Mouse (Mus musculus) C2C12 (cell line): Measurements from ENCODE around the gene Gm43191. TPM values are rescaled to one million over a fixed set of nuclear protein-coding genes. Genes with fewer than 3 reads are reported as not detected.

Experiments
- H3K27me3 ChIP-seq: one replicate; pipeline ENCODE4 v1.6.1; 2011; ENCODE audit not compliant: control insufficient read depth, insufficient read depth, insufficient read length
- H3K36me3 ChIP-seq: one replicate; pipeline ENCODE4 v1.6.1; 2011; ENCODE audit not compliant: control insufficient read depth, insufficient read depth
- H3K4me3 ChIP-seq: one replicate; pipeline ENCODE4 v1.5.1; 2011; ENCODE audit warnings: mild to moderate bottlenecking, control low read depth; ENCODE audit not compliant: poor library complexity, insufficient read depth, severe bottlenecking
- H3K79me2 ChIP-seq: one replicate; pipeline ENCODE4 v1.6.1; 2011; ENCODE audit not compliant: control insufficient read depth, insufficient read depth
- H3K79me3 ChIP-seq: one replicate; pipeline ENCODE4 v1.6.1; 2011; ENCODE audit warnings: low read depth, control low read depth
- H3ac ChIP-seq: one replicate; pipeline ENCODE3; 2011; ENCODE audit warnings: low read depth; ENCODE audit not compliant: control insufficient read depth, insufficient read length
- CEBPB ChIP-seq: IDR thresholded peaks from one replicate; pipeline ENCODE4 v1.6.1; 2011; ENCODE audit warnings: low read depth, mild to moderate bottlenecking, control low read depth, moderate library complexity
- CTCF ChIP-seq: IDR thresholded peaks from one replicate; pipeline ENCODE4 v1.5.1; 2011; ENCODE audit not compliant: control insufficient read depth, insufficient read depth, insufficient read length
- FOSL1 ChIP-seq: IDR thresholded peaks from one replicate; pipeline ENCODE4 v1.8.0; 2011; ENCODE audit warnings: mild to moderate bottlenecking, low read length; ENCODE audit not compliant: poor library complexity, insufficient read depth, severe bottlenecking
- MAX ChIP-seq: IDR thresholded peaks from one replicate; pipeline ENCODE4 v1.6.1; 2011; ENCODE audit warnings: mild to moderate bottlenecking, control low read depth
- MYOD1 ChIP-seq: IDR thresholded peaks from one replicate; pipeline ENCODE4 v1.6.1; 2011; ENCODE audit warnings: low read depth; ENCODE audit not compliant: control insufficient read depth, insufficient read length
- MYOG ChIP-seq: IDR thresholded peaks from one replicate; pipeline ENCODE4 v1.6.1; 2011; ENCODE audit not compliant: control insufficient read depth, insufficient read length; ENCODE audit errors: extremely low read depth
- USF1 ChIP-seq: IDR thresholded peaks from one replicate; pipeline ENCODE4 v1.6.1; 2011; ENCODE audit warnings: low read depth, mild to moderate bottlenecking, control low read depth, moderate library complexity
- long read RNA-seq, 2 experiments: library from polyadenylated mRNA; unstranded; transcript quantifications; one replicate each; pipeline ENCODE4 v2.0.0; 2019 to 2020
- polyA plus RNA-seq: library from polyadenylated mRNA; unstranded; fragments of >200 nt; fragmentation: generic; extraction: Trizol; gene quantifications from one replicate; pipeline ENCODE4 v1.2.1, GENCODE M21; 2012; ENCODE audit warnings: missing spikeins

Gene Gm43191
- not detected for polyA plus RNA-seq
- long read RNA-seq, experiment 1, result 0 reads
- long read RNA-seq, experiment 2, result 0 reads

DNA sequence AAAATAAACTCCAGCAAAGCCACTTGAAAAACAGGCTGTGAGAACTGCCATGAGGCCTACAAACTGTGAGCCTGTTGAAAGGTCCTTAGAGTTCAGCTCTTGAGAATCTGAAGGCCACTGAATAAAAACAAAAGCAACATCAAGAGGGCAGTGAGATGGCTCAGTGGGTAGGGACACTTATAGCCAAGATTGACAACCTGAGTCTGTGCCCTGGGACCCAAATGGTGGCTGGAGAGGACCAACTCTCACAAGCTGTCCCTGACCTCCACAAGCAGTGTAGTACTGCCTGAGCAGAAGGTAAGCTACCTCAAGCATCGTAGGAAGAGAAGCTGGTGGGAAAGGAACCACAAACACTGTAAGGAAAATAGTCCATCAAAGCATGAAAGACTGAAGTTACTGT lies at the start of gene Gm43191:
Gene Gm43191 (minus strand): TSS at position 101 of the 400 bp plus-strand sequence.
- no peak for TF ChIP-seq MYOD1
- no peak for TF ChIP-seq CEBPB
- TF ChIP-seq MAX, result no peak
- TF ChIP-seq USF1, result no peak
- TF ChIP-seq FOSL1, result no peak
- TF ChIP-seq CTCF, result no peak
- TF ChIP-seq MYOG, result no peak

DNA sequence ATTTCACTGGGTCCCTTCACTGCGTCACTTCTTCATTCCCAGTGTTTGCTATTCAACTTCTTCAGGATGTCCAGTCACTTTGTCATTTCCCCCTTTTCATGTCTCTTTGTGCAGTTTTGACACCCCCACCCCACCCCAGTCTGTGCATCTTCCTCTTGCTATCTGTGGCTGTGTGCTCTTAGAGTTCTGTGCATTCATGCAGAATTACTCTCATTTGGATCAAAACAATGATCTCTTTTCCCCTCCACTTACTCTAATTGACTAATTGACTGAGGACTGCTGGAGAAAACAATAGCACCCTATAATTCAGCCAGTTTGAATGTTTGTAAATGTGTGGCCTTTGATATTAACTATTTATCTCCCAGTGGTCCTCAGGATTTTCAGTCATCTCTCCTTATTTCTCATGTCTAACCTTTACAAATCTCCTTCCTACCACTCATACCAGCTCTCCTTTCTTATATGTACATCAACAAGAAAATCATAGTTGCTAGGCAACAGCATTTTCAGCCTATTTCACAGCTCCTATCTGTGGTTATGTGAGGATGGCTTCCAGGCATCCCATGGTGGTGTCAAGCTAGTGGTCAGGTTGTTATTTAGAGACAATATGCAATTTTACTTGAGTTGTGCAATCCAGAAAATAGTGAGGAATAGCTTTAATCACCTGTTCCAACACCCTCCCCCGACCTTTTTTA lies 48.6 kb upstream of the Gm43191 start:
- TF ChIP-seq MYOD1, result no peak
- no peak for TF ChIP-seq MAX
- H3K4me3 ChIP-seq, result no peak overlapping the region
- H3K79me2 ChIP-seq, result no peaks in the 10 kb centered on the region
- H3K36me3 ChIP-seq, result no peaks in the 10 kb centered on the region
- no peak overlapping the region for H3ac ChIP-seq
- H3K27me3 ChIP-seq, result no peaks in the 10 kb centered on the region
- no peaks in the 10 kb centered on the region for H3K79me3 ChIP-seq

More for the DNA sequence above, at the start of gene Gm43191:
- no peaks in the 10 kb centered on the region for H3K79me2 ChIP-seq
- no peaks in the 10 kb centered on the region for H3K27me3 ChIP-seq
- no peak within 1 kb of the TSS for H3K4me3 ChIP-seq
- no peaks in the 10 kb centered on the region for H3K79me3 ChIP-seq
- no peak within 1 kb of the TSS for H3ac ChIP-seq
- peaks cover 4% of the 10 kb centered on the region for H3K36me3 ChIP-seq

DNA sequence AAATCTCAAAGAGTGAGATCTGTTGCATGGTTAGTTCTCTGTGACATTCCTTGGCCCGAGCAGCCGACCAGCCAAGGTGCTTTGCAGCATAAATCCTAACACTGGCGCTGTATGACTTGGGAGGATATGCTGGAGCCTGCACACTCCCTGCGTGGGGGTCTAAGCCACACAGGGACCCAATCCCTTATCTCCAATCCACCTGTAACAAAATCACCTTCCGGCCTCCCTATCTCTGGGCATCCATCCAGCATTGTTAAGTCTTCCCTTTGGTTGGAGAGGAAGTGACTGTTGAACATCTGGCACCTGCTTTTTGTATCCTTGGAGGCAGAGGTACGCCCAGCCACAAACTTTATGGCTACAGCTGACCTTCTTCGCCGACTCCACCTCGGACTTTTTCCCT lies 45.7 kb upstream of the Gm43191 start:
- no peak for TF ChIP-seq MAX
- no peak for TF ChIP-seq FOSL1
- no peak for TF ChIP-seq USF1
- TF ChIP-seq MYOD1, result no peak
- no peak for TF ChIP-seq CEBPB
- TF ChIP-seq MYOG, result no peak
- no peak for TF ChIP-seq CTCF
- H3K79me2 ChIP-seq, result no peaks in the 10 kb centered on the region
- no peak overlapping the region for H3ac ChIP-seq
- no peak overlapping the region for H3K4me3 ChIP-seq
- no peaks in the 10 kb centered on the region for H3K27me3 ChIP-seq
- H3K79me3 ChIP-seq, result no peaks in the 10 kb centered on the region
- no peaks in the 10 kb centered on the region for H3K36me3 ChIP-seq

DNA sequence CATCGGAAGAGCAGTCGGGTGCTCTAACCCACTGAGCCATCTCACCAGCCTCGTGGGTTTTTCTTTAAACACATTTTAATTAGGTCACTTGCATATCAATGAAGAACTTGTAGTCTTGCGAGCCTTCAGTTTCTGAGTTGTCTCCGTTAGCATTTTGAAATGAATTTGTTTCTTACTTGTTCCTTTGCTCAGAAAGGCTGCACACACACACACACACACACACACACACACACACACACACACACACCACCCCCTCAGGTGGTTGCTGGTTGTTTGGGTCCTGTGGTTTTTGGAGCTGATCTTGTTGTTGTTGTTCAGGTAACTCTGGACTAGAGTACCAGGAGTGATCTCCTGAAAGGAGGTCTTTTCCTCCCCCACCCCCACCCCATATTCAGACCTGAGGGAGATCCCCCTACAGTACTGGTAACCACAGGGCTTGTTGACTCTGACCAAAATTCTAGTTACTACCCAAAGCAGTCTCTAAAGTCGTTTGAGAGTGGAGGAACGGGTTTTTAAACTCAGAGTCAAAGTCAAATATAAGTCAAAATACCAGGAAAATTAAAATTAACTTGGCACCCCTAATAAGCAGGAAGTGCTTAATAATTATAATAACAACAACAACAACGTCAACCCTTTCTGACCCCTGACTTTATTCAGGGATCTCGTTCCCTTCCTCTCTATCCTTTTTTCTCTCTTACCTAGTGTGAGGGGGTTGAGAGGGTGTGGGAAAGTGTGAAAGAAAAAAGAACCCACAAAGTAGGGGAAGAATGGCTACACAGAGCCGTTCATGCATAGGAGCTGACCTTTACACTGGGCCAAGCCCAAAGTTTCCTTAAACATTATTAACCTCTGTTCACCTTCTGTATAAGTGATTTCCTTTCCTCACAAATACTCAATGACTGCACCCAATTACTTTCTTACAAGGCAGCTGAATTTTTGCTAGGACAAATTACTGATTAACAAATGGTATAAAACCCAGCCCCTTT lies 42.7 kb upstream of the Gm43191 start:
- Histone ChIP-seq H3K27me3 (no peaks in the 10 kb centered on the region), H3K4me3 (no peak overlapping the region), H3K79me2 (no peaks in the 10 kb centered on the region), H3K36me3 (no peaks in the 10 kb centered on the region), H3ac (no peak overlapping the region), H3K79me3 (no peaks in the 10 kb centered on the region)
- no peak for TF ChIP-seq MAX
- no peak for TF ChIP-seq MYOD1
- no peak for TF ChIP-seq CEBPB
- TF ChIP-seq MYOG, result no peak
- no peak for TF ChIP-seq FOSL1

DNA sequence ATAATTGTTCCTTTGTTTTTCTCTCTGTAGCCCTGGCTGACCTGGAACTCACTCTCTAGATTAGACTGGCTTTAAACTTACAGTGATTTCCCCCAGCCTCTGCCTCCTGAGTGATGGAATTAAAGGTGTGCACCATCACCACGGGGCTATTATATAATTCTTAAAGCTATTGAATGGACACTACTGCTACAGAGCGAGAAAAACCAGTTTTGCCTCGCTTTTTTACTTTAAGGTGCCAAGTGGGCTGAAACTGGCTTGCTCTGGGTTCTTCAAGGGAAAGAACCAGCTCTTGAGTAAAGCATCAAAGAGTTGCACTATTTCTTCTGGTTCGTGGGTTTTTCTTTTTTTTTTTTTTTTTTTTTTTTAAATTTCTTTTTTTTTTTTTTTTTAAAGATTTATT lies 41.9 kb upstream of the Gm43191 start:
- Histone ChIP-seq H3K79me3 (no peaks in the 10 kb centered on the region), H3K4me3 (no peak overlapping the region), H3K36me3 (no peaks in the 10 kb centered on the region), H3K79me2 (no peaks in the 10 kb centered on the region), H3K27me3 (no peaks in the 10 kb centered on the region), H3ac (no peak overlapping the region)
- TF ChIP-seq CTCF (no peak), CEBPB (no peak), USF1 (no peak), FOSL1 (no peak), MYOG (no peak), MAX (no peak), MYOD1 (no peak)
